In the genomic region with DNA sequence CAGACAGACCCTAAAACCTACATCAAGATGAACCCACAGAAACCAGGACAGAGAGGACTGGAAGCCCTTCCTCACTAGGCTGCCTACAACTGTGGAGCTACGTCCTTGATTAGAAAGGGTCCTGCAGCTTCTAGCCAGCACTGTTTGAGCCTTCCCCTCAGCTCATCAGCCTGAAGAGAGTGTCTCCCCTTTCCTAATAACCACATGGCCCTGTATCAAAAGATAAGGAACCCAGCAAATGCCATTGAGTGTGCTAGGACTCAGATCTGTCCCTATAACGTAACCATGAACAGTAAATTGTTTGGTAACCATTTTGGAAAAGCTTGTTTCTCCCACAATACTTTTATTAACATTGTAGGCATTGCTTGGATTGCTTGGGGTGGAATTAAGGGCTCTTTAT, we compare ENCODE assay signal across 22 mouse cellular contexts. TPM values are rescaled to one million over a fixed set of nuclear protein-coding genes. Genes with fewer than 3 reads are reported as not detected.
DNase-seq lines count a peak whose midpoint lies in the region; ATAC-seq and TF ChIP-seq lines count a peak whose summit lies in the region.
"Had no signal": no experiment of that assay in that cellular context is flagged by ENCODE, and none has a peak within 500 bp of the region (broad histone marks: within the 10 kb centered on the region; RNA-seq: fewer than 3 reads in every experiment).

No protein-coding gene starts in this region.

- H3K27ac ChIP-seq in liver, embryonic 12.5 days: no peak overlapping the region
- peak overlapping the region; percentile 46 for H3K27ac ChIP-seq in MEL (ENCODE audit: control insufficient read depth, low read depth, low read length)
- no peak overlapping the region for H3K27ac ChIP-seq in stomach, postnatal 0 days (replicated peaks)
- H3K27ac ChIP-seq: embryonic facial prominence, embryonic 10.5 days; embryonic facial prominence, embryonic 13.5 days; forebrain, embryonic 15.5 days; heart, embryonic 15.5 days; hindbrain, embryonic 10.5 days; hindbrain, embryonic 13.5 days; intestine, embryonic 15.5 days had no signal

- H3K79me2 ChIP-seq in MEL (ENCODE audit: control insufficient read depth, insufficient read depth, low read length, poor library complexity): no peaks in the 10 kb centered on the region

- no peak for TF ChIP-seq RAD21 in MEL (IDR thresholded peaks at IDR 0.05; ENCODE audit: low read depth, low read length)

- TF ChIP-seq POLR2A in MEL (IDR thresholded peaks at IDR 0.05; ENCODE audit: control insufficient read depth in 1 of 2, insufficient read depth in 1 of 2, low read depth in 1 of 2, low read length in 2 of 2, poor library complexity in 1 of 2): no peak

- H3K36me3 ChIP-seq in liver, embryonic 12.5 days: no peaks in the 10 kb centered on the region; the same call in 1 of the 2 replicates
- peaks cover 0 to 21% of the 10 kb centered on the region in 2 experiments; a peak in 2 of 4 replicates for H3K36me3 ChIP-seq in MEL (ENCODE audit: control insufficient read depth in 1 of 2, insufficient read depth in 2 of 2, low read length in 2 of 2)
- no peaks in the 10 kb centered on the region for H3K36me3 ChIP-seq in stomach, postnatal 0 days (ENCODE audit: control insufficient read depth, insufficient read depth, low read length)
- H3K36me3 ChIP-seq: embryonic facial prominence, embryonic 10.5 days; embryonic facial prominence, embryonic 13.5 days; forebrain, embryonic 15.5 days; heart, embryonic 15.5 days; hindbrain, embryonic 10.5 days; hindbrain, embryonic 13.5 days; intestine, embryonic 15.5 days had no signal

- H3K4me3 ChIP-seq in liver, embryonic 12.5 days: no peak overlapping the region
- H3K4me3 ChIP-seq in MEL (ENCODE audit: control insufficient read depth in 1 of 2, insufficient read depth in 1 of 2, low read depth in 2 of 2, low read length in 2 of 2): peak overlapping the region; percentile 41 to 60
- no peak overlapping the region for H3K4me3 ChIP-seq in stomach, postnatal 0 days (ENCODE audit: low read depth, low read length)
- H3K4me3 ChIP-seq: embryonic facial prominence, embryonic 10.5 days; embryonic facial prominence, embryonic 13.5 days; forebrain, embryonic 15.5 days; heart, embryonic 12.5 days; heart, embryonic 15.5 days; hindbrain, embryonic 10.5 days; hindbrain, embryonic 13.5 days; intestine, embryonic 15.5 days had no signal

- no peaks in the 10 kb centered on the region for H3K9me3 ChIP-seq in liver, embryonic 12.5 days (replicated peaks)
- H3K9me3 ChIP-seq in MEL (replicated peaks; ENCODE audit: insufficient read depth, low read length): no peaks in the 10 kb centered on the region
- no peaks in the 10 kb centered on the region for H3K9me3 ChIP-seq in stomach, postnatal 0 days (ENCODE audit: control insufficient read depth, low read length)
- H3K9me3 ChIP-seq: embryonic facial prominence, embryonic 10.5 days; embryonic facial prominence, embryonic 13.5 days; forebrain, embryonic 15.5 days; heart, embryonic 12.5 days; heart, embryonic 15.5 days; hindbrain, embryonic 10.5 days; hindbrain, embryonic 13.5 days; intestine, embryonic 15.5 days had no signal

- H3K27me3 ChIP-seq in liver, embryonic 12.5 days (replicated peaks): no peaks in the 10 kb centered on the region
- no peaks in the 10 kb centered on the region for H3K27me3 ChIP-seq in MEL (ENCODE audit: control insufficient read depth in 1 of 2, insufficient read depth in 2 of 2, low read length in 2 of 2)
- H3K27me3 ChIP-seq in stomach, postnatal 0 days (ENCODE audit: control insufficient read depth, insufficient read depth, low read length): no peaks in the 10 kb centered on the region
- H3K27me3 ChIP-seq: embryonic facial prominence, embryonic 13.5 days; forebrain, embryonic 15.5 days; heart, embryonic 12.5 days; heart, embryonic 15.5 days; hindbrain, embryonic 13.5 days; intestine, embryonic 15.5 days had no signal

- no peak overlapping the region for H3K4me2 ChIP-seq in liver, embryonic 12.5 days
- H3K4me2 ChIP-seq in stomach, postnatal 0 days (replicated peaks; ENCODE audit: low read depth): no peak overlapping the region
- H3K4me2 ChIP-seq: embryonic facial prominence, embryonic 13.5 days; forebrain, embryonic 15.5 days; heart, embryonic 12.5 days; heart, embryonic 15.5 days; hindbrain, embryonic 13.5 days; intestine, embryonic 15.5 days had no signal

- no peak overlapping the region for H3K9ac ChIP-seq in liver, embryonic 12.5 days
- peak overlapping the region; percentile 66 for H3K9ac ChIP-seq in MEL (ENCODE audit: control insufficient read depth, low read depth, low read length, poor library complexity, severe bottlenecking)
- H3K9ac ChIP-seq in stomach, postnatal 0 days (ENCODE audit: low read length): no peak overlapping the region
- H3K9ac ChIP-seq: embryonic facial prominence, embryonic 13.5 days; forebrain, embryonic 15.5 days; heart, embryonic 12.5 days; heart, embryonic 15.5 days; hindbrain, embryonic 13.5 days; intestine, embryonic 15.5 days had no signal

- DNase-seq in liver (no peak), MEL (ENCODE audit: low read depth, low spot score) (peak; percentile 71)
- DNase-seq in adrenal gland, adult 2 months: no peak
- DNase-seq in stomach, postnatal 0 days (ENCODE audit: low spot score): no peak
- DNase-seq: adrenal gland, adult 8-10 months; adrenal gland, postnatal 25 days; cerebellum, adult 11-12 months; cerebellum, adult 9-10 months; gastrocnemius, postnatal 25 days had no signal

- peak; percentile 70 for ATAC-seq in liver, embryonic 12.5 days
- peak; percentile 25; the same call in 1 of the 2 replicates for ATAC-seq in common myeloid progenitor, adult 5-6 weeks (replicated peaks; ENCODE audit: low read depth, poor library complexity, severe bottlenecking)
- peak; percentile 57; the same call in 1 of the 2 replicates for ATAC-seq in megakaryocyte-erythroid progenitor cell, adult 5-6 weeks (replicated peaks; ENCODE audit: low FRiP score, low TSS enrichment, poor library complexity, severe bottlenecking)
- no peak for ATAC-seq in stomach, postnatal 0 days (ENCODE audit: low FRiP score, low TSS enrichment)
- ATAC-seq: forebrain, embryonic 15.5 days; hindbrain, embryonic 16.5 days; intestine, embryonic 15.5 days had no signal

- peak in 1 of 2 experiments; percentile 42; a peak in 2 of 4 replicates for TF ChIP-seq EP300 in MEL (IDR thresholded peaks at IDR 0.05; ENCODE audit: low read depth in 1 of 2, low read length in 2 of 2)
- TF ChIP-seq EP300 in stomach, postnatal 0 days (optimal IDR thresholded peaks at IDR 0.05): no peak

- 25% methylated on average over 2 of the region's 2 CpGs for WGBS in liver, embryonic 12.5 days (ENCODE audit: insufficient replicate concordance)
- 87% methylated on average over 2 of the region's 2 CpGs for WGBS in stomach, postnatal 0 days

- 0 out of 2 replicates have a peak, but pooled peaks cover 6% of the 10 kb centered on the region for H3K4me1 ChIP-seq in liver, embryonic 12.5 days
- H3K4me1 ChIP-seq in MEL (ENCODE audit: control insufficient read depth in 1 of 2, insufficient read depth in 2 of 2, low read length in 2 of 2): peaks cover 12 to 16% of the 10 kb centered on the region in 2 experiments
- no peaks in the 10 kb centered on the region for H3K4me1 ChIP-seq in stomach, postnatal 0 days (replicated peaks; ENCODE audit: control insufficient read depth, insufficient read depth)
- H3K4me1 ChIP-seq: embryonic facial prominence, embryonic 10.5 days; embryonic facial prominence, embryonic 13.5 days; forebrain, embryonic 15.5 days; heart, embryonic 12.5 days; heart, embryonic 15.5 days; hindbrain, embryonic 10.5 days; intestine, embryonic 15.5 days had no signal

- TF ChIP-seq CTCF in MEL (IDR thresholded peaks at IDR 0.05 in 2 of 3, conservative IDR thresholded peaks at IDR 0.05 in 1 of 3; ENCODE audit: control insufficient read depth in 1 of 3, insufficient read depth in 1 of 3, low read depth in 2 of 3, low read length in 3 of 3, poor library complexity in 1 of 3, severe bottlenecking in 1 of 3): no peak
- no peak for TF ChIP-seq CTCF in stomach, postnatal 0 days (IDR thresholded peaks at IDR 0.05; ENCODE audit: low read depth)

TF ChIP-seq in MEL, 35 proteins besides CTCF, POLR2A, EP300 and RAD21:
- TF ChIP-seq TBP (IDR thresholded peaks at IDR 0.05; ENCODE audit: low read depth, low read length) (no peak), ETS1 (IDR thresholded peaks at IDR 0.05; ENCODE audit: low read depth, low read length) (peak; percentile 45; the same call in 1 of the 2 replicates), TAL1 (IDR thresholded peaks at IDR 0.05; ENCODE audit: low read length) (peak; percentile 28; the same call in 1 of the 2 replicates), MAZ (IDR thresholded peaks at IDR 0.05; ENCODE audit: low read depth, low read length) (no peak), GATA1 (IDR thresholded peaks at IDR 0.05; ENCODE audit: low read depth, low read length) (peak; percentile 56), MYC (IDR thresholded peaks at IDR 0.05; ENCODE audit: low read depth, low read length) (peak; percentile 45; the same call in 1 of the 2 replicates), SIN3A (IDR thresholded peaks at IDR 0.05; ENCODE audit: low read length) (no peak), TCF12 (IDR thresholded peaks at IDR 0.05; ENCODE audit: low read depth, low read length) (0 out of 2 replicates have a peak, but pooled peaks have one; percentile 13)

RNA-seq across cellular contexts. Expression of a gene that starts 40.5 kb away (rescaled TPM):
- polyA plus RNA-seq in liver, embryonic 12.5 days (2016; fragmentation: Nextera tagmentation; extraction: Ambion mirVana): 2.2 and 2.5 TPM in 2 replicates
- 0.04 and 0.07 TPM in 2 replicates for total RNA-seq in MEL (2012; rRNA removed)
- under 1 TPM in 1 of 2 experiments, not detected in 1; 0.25 TPM for polyA plus RNA-seq in MEL (2012; ENCODE audit: insufficient read depth in 1 of 2, insufficient read length in 2 of 2, low read depth in 1 of 2, low replicate concordance in 2 of 2, missing spikeins in 1 of 2)
- 1.1 and 7.4 TPM in 2 replicates for total RNA-seq in common myeloid progenitor, adult 5-6 weeks (2017)
- not detected in 2 replicates for total RNA-seq in megakaryocyte-erythroid progenitor cell, adult 5-6 weeks (2014; fragmentation: Nextera tagmentation)
- total RNA-seq in megakaryocyte-erythroid progenitor cell, adult 5-6 weeks (2017): 0.30 TPM in 1 of 2 replicates, not detected in the other
- 10 to 100 TPM in 1 of 2 experiments, 1 to 10 TPM in 1; 9.0 to 14.6 TPM for total RNA-seq in adrenal gland, adult 2 months (2021)
- 1.5 and 2.1 TPM in 2 replicates for polyA plus RNA-seq in adrenal gland, adult 2 months (2012; rRNA removed)
- polyA plus RNA-seq in stomach, postnatal 0 days (2015; fragmentation: Nextera tagmentation; extraction: Ambion mirVana): 1.7 and 2.2 TPM in 2 replicates
- polyA plus RNA-seq: CD4-positive, CD25-positive, alpha-beta regulatory T cell, adult 4 months had no signal

Comparison
In these comparisons a context has a peak if more than half of its experiments do, and no peak if none do; other contexts are left out.
1. H3K4me3 ChIP-seq: peak in MEL (2 of 2); none in liver, embryonic 12.5 days (single experiment) and stomach, postnatal 0 days (single experiment).